Mouse (Mus musculus): ENCODE measurements around the gene Sgta.

DNA sequence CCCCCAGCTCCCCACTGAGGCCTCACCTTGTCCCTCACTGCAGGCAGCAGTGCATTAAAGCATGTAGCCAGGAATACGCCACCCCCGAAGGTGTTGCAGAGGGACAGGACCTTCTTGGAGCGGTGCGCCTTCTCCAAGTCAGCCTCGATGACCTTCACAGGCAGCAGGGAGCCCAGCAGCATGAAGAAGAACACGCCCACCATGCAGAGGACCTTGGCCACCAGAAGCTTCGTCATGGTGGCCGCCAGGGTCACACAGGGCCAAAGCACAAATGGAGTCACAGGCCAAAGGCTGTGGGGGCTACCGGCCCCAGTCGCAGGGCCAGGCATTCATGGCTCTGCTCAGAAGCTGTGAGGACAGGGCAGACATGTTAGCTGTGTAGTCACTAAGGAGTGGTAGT, 26.4 kb downstream of the Sgta start:
- no peak for TF ChIP-seq CTCF (IDR thresholded peaks at IDR 0.05; ENCODE audit: borderline replicate concordance, control insufficient read depth, extremely low read depth, insufficient read depth, low read length, poor library complexity)
- no peak for TF ChIP-seq POLR2A (IDR thresholded peaks at IDR 0.05; ENCODE audit: control insufficient read depth, extremely low read depth, insufficient read depth, low read length, poor library complexity)
